Mouse (Mus musculus): ENCODE results near the gene Gm10073. TPM values are rescaled to one million over a fixed set of nuclear protein-coding genes. Genes with fewer than 3 reads are reported as not detected.
A peak's percentile ranks its signal among the peaks of the same experiment; 100 is the strongest.

The Gm10073 gene
- total RNA-seq, 1 experiment = 86.5 TPM

DNA sequence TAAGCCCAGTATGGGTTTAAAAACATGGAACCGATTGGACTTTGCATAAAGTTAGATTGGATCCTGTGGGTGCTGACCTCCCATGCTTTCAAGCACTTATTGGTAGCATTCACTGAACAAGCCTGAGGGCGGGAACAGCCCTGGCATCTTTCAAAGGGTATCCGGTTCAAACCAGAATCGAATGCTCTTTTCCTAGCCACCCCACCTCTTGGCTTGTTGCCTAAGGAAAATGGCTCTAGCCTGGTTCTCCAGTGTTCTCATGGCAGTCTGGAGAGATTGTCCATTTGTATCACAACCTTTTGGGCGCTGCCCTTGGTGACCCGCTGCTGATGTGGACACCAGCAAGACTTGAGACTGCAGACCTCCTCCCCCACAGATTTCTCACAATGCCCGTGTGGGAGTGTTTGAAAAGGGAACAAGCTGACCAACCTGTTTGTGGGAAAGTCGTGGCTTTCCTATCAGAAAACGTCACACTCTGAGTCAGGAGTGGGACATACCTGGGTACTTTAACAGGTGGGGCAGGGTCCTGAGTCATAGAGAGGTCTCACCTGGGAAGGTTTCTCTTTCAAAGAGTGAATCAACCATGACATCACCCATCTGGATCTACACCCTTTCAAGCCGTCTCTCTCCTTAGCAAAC, 42.5 kb upstream of the Gm10073 start:
- peaks cover 32 to 51% of the 10 kb centered on the region in 2 experiments for H3K4me1 ChIP-seq (ENCODE audit: control insufficient read depth in 2 of 2, insufficient read depth in 2 of 2, low read length in 2 of 2, poor library complexity in 1 of 2)
- in situ Hi-C loops (cut with MboI; ENCODE audit: low sequenced_read_pairs in 2 of 2, unreplicated experiment in 2 of 2) = no loop called here
- DNase-seq (ENCODE audit: low read depth, low spot score) = no peak
- H3K9me3 ChIP-seq (ENCODE audit: control insufficient read depth, insufficient read depth, low read depth, low read length) = no peaks in the 10 kb centered on the region
- peak overlapping the region; percentile 93 for H3K27ac ChIP-seq (ENCODE audit: insufficient read depth, low read depth, low read length, poor library complexity, severe bottlenecking)
- H3K4me3 ChIP-seq (ENCODE audit: insufficient read depth in 1 of 2, low read depth in 1 of 2, low read length in 2 of 2, poor library complexity in 1 of 2, severe bottlenecking in 1 of 2) = no peak overlapping the region; a peak in 1 of 4 replicates
- 0 out of 2 replicates have a peak overlapping the region, but pooled peaks have one; percentile 3 for H3K9ac ChIP-seq (ENCODE audit: insufficient read depth, low read depth, low read length, poor library complexity, severe bottlenecking)
- peaks cover 10% of the 10 kb centered on the region; the same call in 1 of the 2 replicates for H3K36me3 ChIP-seq (ENCODE audit: control insufficient read depth, insufficient read depth, low read length, poor library complexity, severe bottlenecking)
- TF ChIP-seq ZC3H11A (IDR thresholded peaks at IDR 0.05; ENCODE audit: borderline replicate concordance, low read depth, low read length) = no peak
- no peak for TF ChIP-seq ZNF384 (IDR thresholded peaks at IDR 0.05; ENCODE audit: low read depth, low read length)
- TF ChIP-seq MAFK (IDR thresholded peaks at IDR 0.05; ENCODE audit: insufficient read depth, low read depth, low read length) = no peak
- no peak for TF ChIP-seq CHD2 (IDR thresholded peaks at IDR 0.05; ENCODE audit: low read depth, low read length)
- TF ChIP-seq HCFC1 (IDR thresholded peaks at IDR 0.05; ENCODE audit: borderline replicate concordance, insufficient read depth, low read length) = no peak

DNA sequence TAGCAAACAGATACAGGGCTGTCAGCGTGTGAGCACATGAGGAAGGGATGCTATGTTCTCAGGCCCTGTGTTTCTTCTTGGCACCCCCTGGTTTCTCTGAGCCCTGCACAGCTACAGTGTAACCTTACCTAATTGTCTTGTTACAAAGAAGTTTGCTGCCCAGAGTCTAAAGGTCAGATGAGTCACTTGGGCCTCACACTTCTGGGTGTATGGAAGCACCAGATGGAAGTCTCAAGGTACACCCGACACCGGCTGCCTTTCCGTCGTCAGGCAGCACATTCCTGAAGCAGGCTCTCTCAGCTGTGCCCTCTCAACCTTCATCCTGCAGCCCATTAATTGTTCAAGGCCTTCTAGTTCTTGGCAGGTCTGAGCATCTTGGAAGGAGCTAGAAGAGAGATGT, 41.4 kb upstream of the Gm10073 start:
- Histone ChIP-seq H3K9ac (ENCODE audit: insufficient read depth, low read depth, low read length, poor library complexity, severe bottlenecking) (no peak overlapping the region), H3K36me3 (ENCODE audit: control insufficient read depth, insufficient read depth, low read length, poor library complexity, severe bottlenecking) (peaks cover 10% of the 10 kb centered on the region; the same call in 1 of the 2 replicates), H3K4me1 (ENCODE audit: control insufficient read depth in 2 of 2, insufficient read depth in 2 of 2, low read length in 2 of 2, poor library complexity in 1 of 2) (peaks cover 32 to 50% of the 10 kb centered on the region in 2 experiments), H3K9me3 (ENCODE audit: control insufficient read depth, insufficient read depth, low read depth, low read length) (no peaks in the 10 kb centered on the region), H3K27ac (ENCODE audit: insufficient read depth, low read depth, low read length, poor library complexity, severe bottlenecking) (0 out of 2 replicates have a peak overlapping the region, but pooled peaks have one; percentile 48), H3K4me3 (ENCODE audit: insufficient read depth in 1 of 2, low read depth in 1 of 2, low read length in 2 of 2, poor library complexity in 1 of 2, severe bottlenecking in 1 of 2) (no peak overlapping the region)
- no peak for DNase-seq (ENCODE audit: low read depth, low spot score)
- TF ChIP-seq MAFK (IDR thresholded peaks at IDR 0.05; ENCODE audit: insufficient read depth, low read depth, low read length) = no peak
- no peak for TF ChIP-seq ZC3H11A (IDR thresholded peaks at IDR 0.05; ENCODE audit: borderline replicate concordance, low read depth, low read length)
- no peak for TF ChIP-seq HCFC1 (IDR thresholded peaks at IDR 0.05; ENCODE audit: borderline replicate concordance, insufficient read depth, low read length)
- TF ChIP-seq ZNF384 (IDR thresholded peaks at IDR 0.05; ENCODE audit: low read depth, low read length) = no peak
- no peak for TF ChIP-seq CHD2 (IDR thresholded peaks at IDR 0.05; ENCODE audit: low read depth, low read length)
- in situ Hi-C loops (cut with MboI; ENCODE audit: low sequenced_read_pairs in 2 of 2, unreplicated experiment in 2 of 2) = no loop called here

DNA sequence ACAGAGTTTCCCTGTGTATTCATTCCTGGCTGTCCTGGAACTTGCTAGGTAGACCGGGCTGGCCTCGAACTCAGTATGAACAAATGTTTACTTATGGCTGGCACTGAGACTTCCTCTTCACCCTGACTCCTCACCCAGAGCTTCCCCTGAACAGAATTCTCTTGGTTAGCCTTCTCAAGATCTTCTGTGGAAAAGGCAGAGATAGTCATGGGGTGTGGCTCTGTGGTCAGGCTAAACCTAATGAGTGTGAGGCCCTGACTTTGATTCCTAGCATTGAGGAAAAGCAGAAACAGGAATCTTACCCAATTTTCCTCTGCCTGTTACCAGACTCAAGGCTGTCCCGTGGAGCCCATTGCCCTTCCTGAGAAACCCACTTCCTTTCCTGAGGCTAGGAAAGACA, 38.8 kb upstream of the Gm10073 start:
- in situ Hi-C loops (cut with MboI; ENCODE audit: low sequenced_read_pairs in 2 of 2, unreplicated experiment in 2 of 2) = no loop called here

DNA sequence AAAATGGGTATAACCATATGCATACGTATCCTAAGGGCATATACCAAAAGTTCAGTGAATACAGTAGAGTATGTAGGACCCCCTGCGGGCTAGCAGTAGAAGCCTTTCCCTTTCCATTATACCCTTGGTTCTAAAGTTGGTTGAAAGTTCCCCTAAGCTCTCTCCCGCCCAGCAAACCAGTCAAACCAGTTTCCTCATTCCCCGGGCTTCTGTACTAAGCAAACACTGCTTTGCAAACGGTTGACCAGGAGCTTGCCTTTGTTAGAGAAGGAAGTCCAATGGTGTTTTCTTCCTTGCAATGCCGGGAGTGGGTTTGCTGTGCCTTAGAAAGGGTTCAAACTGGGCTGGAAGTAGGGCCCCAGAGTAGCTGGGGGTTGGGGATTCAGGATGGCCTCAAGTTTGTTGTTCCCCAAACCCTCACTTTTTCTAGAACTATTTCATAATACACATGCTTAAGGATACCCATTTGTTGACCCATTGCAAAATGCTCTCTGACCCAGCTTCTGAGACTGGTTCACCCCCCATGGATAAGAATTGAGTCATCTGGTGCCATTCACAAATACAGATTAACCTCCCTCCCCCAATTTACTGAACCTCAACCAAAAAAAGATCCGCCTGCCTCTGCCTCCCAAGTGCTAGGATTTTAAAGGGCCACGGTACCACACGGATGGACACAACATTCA, 37.8 kb upstream of the Gm10073 start:
- TF ChIP-seq CHD2 (IDR thresholded peaks at IDR 0.05; ENCODE audit: low read depth, low read length) (no peak), ZNF384 (IDR thresholded peaks at IDR 0.05; ENCODE audit: low read depth, low read length) (no peak), HCFC1 (IDR thresholded peaks at IDR 0.05; ENCODE audit: borderline replicate concordance, insufficient read depth, low read length) (no peak), MAFK (IDR thresholded peaks at IDR 0.05; ENCODE audit: insufficient read depth, low read depth, low read length) (no peak), ZC3H11A (IDR thresholded peaks at IDR 0.05; ENCODE audit: borderline replicate concordance, low read depth, low read length) (no peak)
- in situ Hi-C loops (cut with MboI; ENCODE audit: low sequenced_read_pairs in 2 of 2, unreplicated experiment in 2 of 2) = no loop called here
- DNase-seq (ENCODE audit: low read depth, low spot score) = no peak
- H3K36me3 ChIP-seq (ENCODE audit: control insufficient read depth, insufficient read depth, low read length, poor library complexity, severe bottlenecking) = peaks cover 17% of the 10 kb centered on the region; the same call in 1 of the 2 replicates
- H3K4me1 ChIP-seq (ENCODE audit: control insufficient read depth in 2 of 2, insufficient read depth in 2 of 2, low read length in 2 of 2, poor library complexity in 1 of 2) = peaks cover 31 to 52% of the 10 kb centered on the region in 2 experiments
- peak overlapping the region; percentile 14 to 44; a peak in 3 of 4 replicates for H3K4me3 ChIP-seq (ENCODE audit: insufficient read depth in 1 of 2, low read depth in 1 of 2, low read length in 2 of 2, poor library complexity in 1 of 2, severe bottlenecking in 1 of 2)
- H3K9ac ChIP-seq (ENCODE audit: insufficient read depth, low read depth, low read length, poor library complexity, severe bottlenecking) = peak overlapping the region; percentile 74
- H3K9me3 ChIP-seq (ENCODE audit: control insufficient read depth, insufficient read depth, low read depth, low read length) = no peaks in the 10 kb centered on the region
- peak overlapping the region; percentile 98 for H3K27ac ChIP-seq (ENCODE audit: insufficient read depth, low read depth, low read length, poor library complexity, severe bottlenecking)

More for the DNA sequence above, 38.8 kb upstream of the Gm10073 start:
- peaks cover 13% of the 10 kb centered on the region; the same call in 1 of the 2 replicates for H3K36me3 ChIP-seq (ENCODE audit: control insufficient read depth, insufficient read depth, low read length, poor library complexity, severe bottlenecking)
- peak overlapping the region; percentile 98 for H3K27ac ChIP-seq (ENCODE audit: insufficient read depth, low read depth, low read length, poor library complexity, severe bottlenecking)
- H3K9ac ChIP-seq (ENCODE audit: insufficient read depth, low read depth, low read length, poor library complexity, severe bottlenecking) = peak overlapping the region; percentile 74; the same call in 1 of the 2 replicates
- peak overlapping the region in 1 of 2 experiments; percentile 44; a peak in 2 of 4 replicates for H3K4me3 ChIP-seq (ENCODE audit: insufficient read depth in 1 of 2, low read depth in 1 of 2, low read length in 2 of 2, poor library complexity in 1 of 2, severe bottlenecking in 1 of 2)
- peaks cover 37 to 55% of the 10 kb centered on the region in 2 experiments for H3K4me1 ChIP-seq (ENCODE audit: control insufficient read depth in 2 of 2, insufficient read depth in 2 of 2, low read length in 2 of 2, poor library complexity in 1 of 2)
- no peak for DNase-seq (ENCODE audit: low read depth, low spot score)
- no peaks in the 10 kb centered on the region for H3K9me3 ChIP-seq (ENCODE audit: control insufficient read depth, insufficient read depth, low read depth, low read length)
- TF ChIP-seq CHD2 (IDR thresholded peaks at IDR 0.05; ENCODE audit: low read depth, low read length) (no peak), ZNF384 (IDR thresholded peaks at IDR 0.05; ENCODE audit: low read depth, low read length) (no peak), ZC3H11A (IDR thresholded peaks at IDR 0.05; ENCODE audit: borderline replicate concordance, low read depth, low read length) (no peak), MAFK (IDR thresholded peaks at IDR 0.05; ENCODE audit: insufficient read depth, low read depth, low read length) (no peak), HCFC1 (IDR thresholded peaks at IDR 0.05; ENCODE audit: borderline replicate concordance, insufficient read depth, low read length) (no peak)

Measured in ES-E14 (cell line).